Mouse (Mus musculus) embryonic fibroblast, embryonic 13.5 days (primary cell): ENCODE data around the gene Hivep1. TPM values are rescaled to one million over a fixed set of nuclear protein-coding genes. Genes with fewer than 3 reads are reported as not detected.

ENCODE experiments used
- H3K27ac ChIP-seq: 2 replicates; pipeline ENCODE4 v1.5.1; 2012; ENCODE audit warnings: low read length, control low read depth, inconsistent platforms; ENCODE audit not compliant: insufficient read depth
- H3K4me1 ChIP-seq: 2 replicates; pipeline ENCODE4 v1.6.1; 2011; ENCODE audit warnings: low read length; ENCODE audit not compliant: control insufficient read depth, insufficient read depth
- H3K4me3 ChIP-seq: 2 replicates; pipeline ENCODE4 v1.5.1; 2011; ENCODE audit warnings: mild to moderate bottlenecking, control low read depth, low read length; ENCODE audit not compliant: insufficient read depth
- CTCF ChIP-seq: IDR thresholded peaks from 2 replicates; pipeline ENCODE4 v1.5.1; 2011; ENCODE audit warnings: mild to moderate bottlenecking, control low read depth, low read length, moderate library complexity, borderline replicate concordance; ENCODE audit not compliant: insufficient read depth
- POLR2A ChIP-seq: IDR thresholded peaks from 2 replicates; pipeline ENCODE4 v1.6.1; 2011; ENCODE audit warnings: low read depth, mild to moderate bottlenecking, control low read depth, low read length, moderate library complexity
- polyA plus RNA-seq: library from polyadenylated mRNA; stranded (reverse); fragments of >200 nt; gene quantifications from 2 replicates; pipeline ENCODE4 v1.2.4, GENCODE M21; 2011; ENCODE audit warnings: low read depth; ENCODE audit not compliant: missing spikeins, insufficient read length

Hivep1 gene
- polyA plus RNA-seq, 1 experiment: 21.0 TPM

DNA sequence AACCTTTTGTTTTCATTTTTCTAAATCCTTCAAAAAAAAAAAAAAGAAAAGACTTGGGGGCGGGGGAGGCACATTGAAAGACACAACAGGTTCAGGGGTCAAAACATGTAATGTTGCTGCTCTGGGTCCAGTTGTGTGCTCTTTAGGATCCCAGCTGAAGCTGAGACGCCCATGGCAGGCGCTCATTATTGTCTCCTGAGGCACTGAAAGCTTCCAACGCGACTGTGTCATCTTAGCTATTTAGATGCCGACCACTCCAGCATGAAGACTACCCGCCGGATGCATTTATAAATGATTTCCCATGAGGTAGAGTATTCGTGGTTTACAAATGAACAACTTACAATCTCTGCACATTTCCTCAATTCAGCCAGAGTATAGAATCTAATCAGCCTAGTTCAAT is 141.2 kb downstream of the Hivep1 start:
- no peak for TF ChIP-seq CTCF
- TF ChIP-seq POLR2A: no peak

DNA sequence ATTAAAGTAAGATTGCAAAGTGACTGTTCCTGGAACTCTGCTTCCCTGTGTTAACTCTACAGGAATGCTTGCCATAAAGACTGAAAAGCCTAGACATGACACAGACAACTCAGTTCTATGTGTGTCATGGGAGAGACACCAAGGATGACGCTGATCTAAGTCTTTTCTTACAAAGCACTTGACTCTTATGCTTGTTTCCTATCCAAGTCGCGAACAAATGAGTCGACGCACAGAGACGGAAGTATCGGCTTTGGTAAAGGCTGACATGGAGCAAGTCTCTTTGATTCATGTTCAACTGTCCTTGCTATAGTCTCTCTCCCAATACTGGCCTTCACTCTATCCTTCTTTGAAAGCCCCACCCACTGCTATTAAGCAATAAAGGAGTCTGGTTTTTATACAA is 143.8 kb downstream of the Hivep1 start:
- no peaks in the 10 kb centered on the region for H3K4me1 ChIP-seq
- H3K27ac ChIP-seq: no peak overlapping the region
- no peak overlapping the region for H3K4me3 ChIP-seq
- no peak for TF ChIP-seq POLR2A
- no peak for TF ChIP-seq CTCF

More for the DNA sequence above, 141.2 kb downstream of the Hivep1 start:
- H3K27ac ChIP-seq: no peak overlapping the region
- no peak overlapping the region for H3K4me3 ChIP-seq
- no peaks in the 10 kb centered on the region for H3K4me1 ChIP-seq

DNA sequence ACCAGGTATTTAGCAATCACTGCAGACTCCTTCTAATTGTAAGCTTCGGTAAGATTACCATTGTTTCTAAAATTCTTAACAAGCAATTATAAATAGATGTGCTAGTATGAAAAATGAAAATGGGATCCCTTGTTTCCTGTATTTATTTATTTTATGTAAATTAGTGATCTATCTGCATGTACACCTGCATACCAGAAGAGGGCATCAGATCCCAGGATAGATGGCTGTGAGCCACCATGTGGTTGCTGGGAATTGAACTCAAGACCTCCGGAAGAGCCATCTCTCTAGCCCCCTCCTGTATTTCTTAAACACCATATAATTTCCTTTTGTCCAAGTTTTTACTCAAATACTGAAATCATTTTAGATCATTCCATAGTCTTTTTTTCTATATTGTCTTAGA is 145.8 kb downstream of the Hivep1 start:
- no peaks in the 10 kb centered on the region for H3K4me1 ChIP-seq
- H3K27ac ChIP-seq: no peak overlapping the region
- TF ChIP-seq CTCF (no peak), POLR2A (no peak)
- H3K4me3 ChIP-seq: no peak overlapping the region

DNA sequence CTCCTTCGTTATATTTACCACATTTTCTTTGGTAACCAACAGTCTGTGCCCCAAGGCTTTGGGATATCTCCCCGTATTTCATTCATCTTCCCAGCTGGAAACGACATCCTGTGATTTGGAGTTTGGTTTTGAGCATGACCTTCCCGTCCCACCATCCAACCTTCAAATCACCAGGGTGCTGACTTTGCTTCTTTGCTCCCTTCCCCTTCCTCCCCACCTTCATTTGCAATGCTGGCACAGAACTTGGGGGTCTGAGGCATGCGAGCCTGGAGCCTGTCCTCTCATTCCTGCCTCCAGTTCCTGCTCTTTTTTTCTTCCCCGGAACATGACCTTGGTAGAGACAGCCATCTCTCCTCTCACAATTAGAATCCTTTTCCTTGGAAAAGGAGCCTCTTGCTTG is 161.7 kb downstream of the Hivep1 start:
- Histone ChIP-seq H3K27ac (no peak overlapping the region), H3K4me3 (no peak overlapping the region), H3K4me1 (no peaks in the 10 kb centered on the region)
- no peak for TF ChIP-seq CTCF
- TF ChIP-seq POLR2A: no peak

DNA sequence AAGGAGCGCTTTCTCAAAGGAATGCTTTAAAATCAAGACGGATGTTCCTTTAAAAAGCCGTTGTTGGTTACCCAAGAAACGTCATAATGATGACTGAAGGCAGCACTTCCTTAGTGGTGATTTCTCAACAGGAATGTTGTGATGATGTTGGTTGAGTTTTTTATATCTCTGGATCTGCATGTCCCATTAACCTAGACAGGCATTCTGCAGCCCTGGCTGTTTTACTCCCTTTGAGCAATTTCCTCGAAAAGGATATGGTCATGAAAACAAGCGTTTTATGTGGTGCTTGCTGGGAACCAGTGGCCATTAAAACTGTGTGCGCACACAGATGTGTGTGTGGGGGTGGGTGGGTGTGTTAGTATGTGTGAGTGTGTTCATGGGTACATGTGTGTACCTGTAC is 170.6 kb downstream of the Hivep1 start:
- Histone ChIP-seq H3K27ac (no peak overlapping the region), H3K4me1 (no peaks in the 10 kb centered on the region), H3K4me3 (no peak overlapping the region)
- TF ChIP-seq POLR2A (no peak), CTCF (no peak)

DNA sequence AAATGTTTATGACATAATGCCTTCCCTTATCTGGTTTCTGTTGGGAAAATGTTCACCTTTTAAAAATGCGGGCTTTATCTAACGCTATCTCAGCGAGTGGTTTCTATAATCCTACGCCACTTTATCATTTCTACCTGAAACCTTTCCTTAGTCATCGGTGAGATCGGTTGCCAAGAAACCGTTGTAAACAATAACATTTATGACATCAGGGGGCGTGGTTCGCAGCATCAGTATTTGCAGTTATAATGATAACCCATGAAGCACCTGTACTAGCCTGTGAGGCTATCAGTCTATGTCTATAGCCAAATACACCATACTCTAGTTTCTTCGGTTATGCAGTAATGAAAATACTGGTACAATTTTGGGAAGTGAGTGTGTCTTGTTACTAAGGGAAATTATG is 177.0 kb downstream of the Hivep1 start:
- Histone ChIP-seq H3K27ac (no peak overlapping the region), H3K4me1 (peaks cover 3% of the 10 kb centered on the region; the same call in 1 of the 2 replicates), H3K4me3 (no peak overlapping the region)
- TF ChIP-seq CTCF (no peak), POLR2A (no peak)

DNA sequence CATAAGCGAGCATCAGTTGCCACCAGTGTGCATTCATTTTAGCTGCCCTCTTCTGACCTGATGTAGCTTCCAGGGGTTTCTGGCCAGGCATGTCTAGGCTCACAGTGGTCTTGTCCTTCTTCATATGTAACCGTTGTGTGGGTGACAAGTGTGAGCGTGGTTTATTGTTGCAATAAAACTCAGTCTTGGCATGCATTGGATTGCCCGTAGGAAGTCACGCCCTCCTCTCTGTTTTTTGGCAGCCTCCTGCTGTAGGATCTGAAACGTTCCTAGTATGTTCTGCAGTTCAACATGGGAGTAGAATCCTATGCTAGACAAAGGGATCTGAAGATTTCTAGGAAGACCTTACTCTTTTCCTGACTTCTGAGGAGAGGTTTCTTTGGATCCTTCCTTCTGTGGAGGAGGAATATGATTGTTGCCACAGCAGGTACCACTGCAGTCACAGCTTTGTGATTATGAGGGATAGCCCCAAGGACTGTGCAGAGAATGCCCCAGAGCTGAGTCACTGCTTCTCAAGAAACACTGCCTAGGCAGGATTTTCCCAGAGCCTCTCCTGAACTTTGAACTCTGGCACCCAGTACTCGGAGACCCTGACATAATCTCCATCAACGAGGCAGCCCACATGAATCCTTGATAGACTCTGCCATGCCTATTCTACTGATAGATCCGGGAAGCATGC is 182.1 kb downstream of the Hivep1 start:
- Histone ChIP-seq H3K4me3 (no peak overlapping the region), H3K4me1 (peaks cover 3% of the 10 kb centered on the region; the same call in 1 of the 2 replicates), H3K27ac (no peak overlapping the region)
- TF ChIP-seq CTCF (no peak), POLR2A (no peak)

DNA sequence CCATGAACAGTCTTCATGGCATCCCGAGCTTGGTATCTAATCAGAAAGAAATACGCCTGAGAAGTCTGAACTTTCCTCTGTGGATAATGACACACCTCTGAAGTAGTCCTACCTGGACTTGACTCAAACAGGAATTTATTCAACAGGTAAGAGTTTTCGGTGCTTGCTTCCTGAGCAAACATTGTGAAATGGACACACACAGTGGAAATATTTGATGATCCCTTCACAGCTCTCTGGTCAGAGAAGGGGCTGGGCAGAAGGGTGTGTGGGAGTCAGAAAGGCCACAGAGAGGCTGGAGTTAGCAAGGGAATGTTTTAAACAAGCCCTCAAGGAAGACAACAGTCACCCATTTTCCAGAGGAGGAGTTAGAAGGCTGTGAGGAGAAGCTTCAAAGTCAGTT is 186.7 kb downstream of the Hivep1 start:
- Histone ChIP-seq H3K27ac (no peak overlapping the region), H3K4me3 (no peak overlapping the region), H3K4me1 (peaks cover 3% of the 10 kb centered on the region; the same call in 1 of the 2 replicates)
- no peak for TF ChIP-seq POLR2A
- TF ChIP-seq CTCF: no peak

DNA sequence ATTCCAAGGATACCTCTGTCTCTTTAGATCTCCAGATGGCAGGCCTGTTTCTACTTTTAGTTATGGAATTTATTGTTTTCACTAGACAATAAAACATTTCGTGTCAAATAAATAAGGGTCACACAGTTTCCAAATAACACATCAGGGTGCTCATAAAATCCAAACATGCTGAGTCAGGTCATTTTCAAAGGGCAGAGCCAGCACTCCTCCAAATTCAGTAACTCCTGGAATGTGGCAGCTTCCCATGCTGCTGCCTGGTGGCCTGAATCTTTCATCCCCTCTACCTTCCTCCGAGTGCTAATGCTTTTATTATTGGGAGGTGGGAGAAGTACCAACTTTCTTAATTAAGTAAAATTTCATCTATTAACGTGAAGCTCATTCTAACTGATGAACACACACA is 190.3 kb downstream of the Hivep1 start:
- no peak for TF ChIP-seq CTCF
- TF ChIP-seq POLR2A: no peak
- H3K4me3 ChIP-seq: no peak overlapping the region
- no peak overlapping the region for H3K27ac ChIP-seq
- 0 out of 2 replicates have a peak, but pooled peaks cover 4% of the 10 kb centered on the region for H3K4me1 ChIP-seq

Other genes with a start within 250 kb of the Hivep1 start
- gene Adtrp, start 204.3 kb upstream of the Hivep1 start, polyA plus RNA-seq: 0.21 and 1.3 TPM in 2 replicates
- gene Edn1, start 249.5 kb downstream of the Hivep1 start, polyA plus RNA-seq: 3.3 and 4.4 TPM in 2 replicates